Mouse (Mus musculus): ENCODE data around the gene Fam120c.

Fam120c gene

GRCm38 (mm10) chrX:151520458-151521322 lies 176.7 kb downstream of the Fam120c start, which contains the start of gene Phf8:
Phf8 (plus strand) TSS chrX:151520672.
- DNase-seq (ENCODE audit: low spot score in 2 of 2) = peak; percentile 74 to 87

Data from frontal cortex, postnatal 25 days (tissue).